Mouse (Mus musculus): ENCODE measurements around the gene Gm17657. TPM values are rescaled to one million over a fixed set of nuclear protein-coding genes. Genes with fewer than 3 reads are reported as not detected.
A peak's percentile ranks its signal among the peaks of the same experiment; 100 is the strongest.

Gene Gm17657
- total RNA-seq, 1 experiment = 18.3 TPM

GRCm38 (mm10) chr17:29533866-29534265 is 15.6 kb downstream of the Gm17657 start:
- in situ Hi-C loops (cut with MboI; ENCODE audit: low sequenced_read_pairs in 2 of 2, unreplicated experiment in 2 of 2) = no loop called here
- TF ChIP-seq HCFC1 (IDR thresholded peaks at IDR 0.05; ENCODE audit: borderline replicate concordance, insufficient read depth, low read length) (no peak), CHD2 (IDR thresholded peaks at IDR 0.05; ENCODE audit: low read depth, low read length) (no peak), ZNF384 (IDR thresholded peaks at IDR 0.05; ENCODE audit: low read depth, low read length) (no peak), ZC3H11A (IDR thresholded peaks at IDR 0.05; ENCODE audit: borderline replicate concordance, low read depth, low read length) (no peak), MAFK (IDR thresholded peaks at IDR 0.05; ENCODE audit: insufficient read depth, low read depth, low read length) (no peak)
- no peak overlapping the region for H3K27ac ChIP-seq (ENCODE audit: insufficient read depth, low read depth, low read length, poor library complexity, severe bottlenecking)

GRCm38 (mm10) chr17:29531757-29532384 is 17.6 kb downstream of the Gm17657 start:
- peaks cover 2 to 13% of the 10 kb centered on the region in 2 experiments; a peak in 2 of 4 replicates for H3K4me1 ChIP-seq (ENCODE audit: control insufficient read depth in 2 of 2, insufficient read depth in 2 of 2, low read length in 2 of 2, poor library complexity in 1 of 2)
- H3K4me3 ChIP-seq (ENCODE audit: insufficient read depth in 1 of 2, low read depth in 1 of 2, low read length in 2 of 2, poor library complexity in 1 of 2, severe bottlenecking in 1 of 2) = no peak overlapping the region
- in situ Hi-C loops (cut with MboI; ENCODE audit: low sequenced_read_pairs in 2 of 2, unreplicated experiment in 2 of 2) = no loop called here
- TF ChIP-seq ZC3H11A (IDR thresholded peaks at IDR 0.05; ENCODE audit: borderline replicate concordance, low read depth, low read length) (no peak), HCFC1 (IDR thresholded peaks at IDR 0.05; ENCODE audit: borderline replicate concordance, insufficient read depth, low read length) (no peak), CHD2 (IDR thresholded peaks at IDR 0.05; ENCODE audit: low read depth, low read length) (no peak), MAFK (IDR thresholded peaks at IDR 0.05; ENCODE audit: insufficient read depth, low read depth, low read length) (no peak), ZNF384 (IDR thresholded peaks at IDR 0.05; ENCODE audit: low read depth, low read length) (no peak)
- H3K36me3 ChIP-seq (ENCODE audit: control insufficient read depth, insufficient read depth, low read length, poor library complexity, severe bottlenecking) = no peaks in the 10 kb centered on the region
- DNase-seq (ENCODE audit: low read depth, low spot score) = no peak
- 0 out of 2 replicates have a peak overlapping the region, but pooled peaks have one; percentile 5 for H3K9ac ChIP-seq (ENCODE audit: insufficient read depth, low read depth, low read length, poor library complexity, severe bottlenecking)
- H3K9me3 ChIP-seq (ENCODE audit: control insufficient read depth, insufficient read depth, low read depth, low read length) = no peaks in the 10 kb centered on the region
- no peak overlapping the region for H3K27ac ChIP-seq (ENCODE audit: insufficient read depth, low read depth, low read length, poor library complexity, severe bottlenecking)

More at GRCm38 (mm10) chr17:29533866-29534265, 15.6 kb downstream of the Gm17657 start:
- DNase-seq (ENCODE audit: low read depth, low spot score) = no peak
- Histone ChIP-seq H3K4me3 (ENCODE audit: insufficient read depth in 1 of 2, low read depth in 1 of 2, low read length in 2 of 2, poor library complexity in 1 of 2, severe bottlenecking in 1 of 2) (no peak overlapping the region), H3K9ac (ENCODE audit: insufficient read depth, low read depth, low read length, poor library complexity, severe bottlenecking) (no peak overlapping the region), H3K9me3 (ENCODE audit: control insufficient read depth, insufficient read depth, low read depth, low read length) (no peaks in the 10 kb centered on the region), H3K4me1 (ENCODE audit: control insufficient read depth in 2 of 2, insufficient read depth in 2 of 2, low read length in 2 of 2, poor library complexity in 1 of 2) (peaks cover 2 to 13% of the 10 kb centered on the region in 2 experiments; a peak in 2 of 4 replicates), H3K36me3 (ENCODE audit: control insufficient read depth, insufficient read depth, low read length, poor library complexity, severe bottlenecking) (no peaks in the 10 kb centered on the region)

GRCm38 (mm10) chr17:29531278-29531677 is 18.2 kb downstream of the Gm17657 start:
- no peak overlapping the region for H3K4me3 ChIP-seq (ENCODE audit: insufficient read depth in 1 of 2, low read depth in 1 of 2, low read length in 2 of 2, poor library complexity in 1 of 2, severe bottlenecking in 1 of 2)
- H3K27ac ChIP-seq (ENCODE audit: insufficient read depth, low read depth, low read length, poor library complexity, severe bottlenecking) = no peak overlapping the region
- TF ChIP-seq ZC3H11A (IDR thresholded peaks at IDR 0.05; ENCODE audit: borderline replicate concordance, low read depth, low read length) = no peak
- no peak for TF ChIP-seq HCFC1 (IDR thresholded peaks at IDR 0.05; ENCODE audit: borderline replicate concordance, insufficient read depth, low read length)
- no peak for TF ChIP-seq CHD2 (IDR thresholded peaks at IDR 0.05; ENCODE audit: low read depth, low read length)
- no peak for TF ChIP-seq MAFK (IDR thresholded peaks at IDR 0.05; ENCODE audit: insufficient read depth, low read depth, low read length)
- H3K4me1 ChIP-seq (ENCODE audit: control insufficient read depth in 2 of 2, insufficient read depth in 2 of 2, low read length in 2 of 2, poor library complexity in 1 of 2) = peaks cover 2 to 13% of the 10 kb centered on the region in 2 experiments; a peak in 2 of 4 replicates
- H3K9me3 ChIP-seq (ENCODE audit: control insufficient read depth, insufficient read depth, low read depth, low read length) = no peaks in the 10 kb centered on the region
- DNase-seq (ENCODE audit: low read depth, low spot score) = peak; percentile 69
- H3K9ac ChIP-seq (ENCODE audit: insufficient read depth, low read depth, low read length, poor library complexity, severe bottlenecking) = peak overlapping the region; percentile 5; the same call in 1 of the 2 replicates
- in situ Hi-C loops (cut with MboI; ENCODE audit: low sequenced_read_pairs in 2 of 2, unreplicated experiment in 2 of 2) = no loop called here
- H3K36me3 ChIP-seq (ENCODE audit: control insufficient read depth, insufficient read depth, low read length, poor library complexity, severe bottlenecking) = no peaks in the 10 kb centered on the region

- no peak overlapping the region for H3K9ac ChIP-seq (ENCODE audit: insufficient read depth, low read depth, low read length, poor library complexity, severe bottlenecking)
- peaks cover 2 to 13% of the 10 kb centered on the region in 2 experiments; a peak in 2 of 4 replicates for H3K4me1 ChIP-seq (ENCODE audit: control insufficient read depth in 2 of 2, insufficient read depth in 2 of 2, low read length in 2 of 2, poor library complexity in 1 of 2)
- no peak for DNase-seq (ENCODE audit: low read depth, low spot score)
- H3K4me3 ChIP-seq (ENCODE audit: insufficient read depth in 1 of 2, low read depth in 1 of 2, low read length in 2 of 2, poor library complexity in 1 of 2, severe bottlenecking in 1 of 2) = no peak overlapping the region
- in situ Hi-C loops (cut with MboI; ENCODE audit: low sequenced_read_pairs in 2 of 2, unreplicated experiment in 2 of 2) = no loop called here
- no peak for TF ChIP-seq ZNF384 (IDR thresholded peaks at IDR 0.05; ENCODE audit: low read depth, low read length)
- no peak for TF ChIP-seq CHD2 (IDR thresholded peaks at IDR 0.05; ENCODE audit: low read depth, low read length)
- TF ChIP-seq HCFC1 (IDR thresholded peaks at IDR 0.05; ENCODE audit: borderline replicate concordance, insufficient read depth, low read length) = no peak
- TF ChIP-seq MAFK (IDR thresholded peaks at IDR 0.05; ENCODE audit: insufficient read depth, low read depth, low read length) = no peak
- no peak for TF ChIP-seq ZC3H11A (IDR thresholded peaks at IDR 0.05; ENCODE audit: borderline replicate concordance, low read depth, low read length)
- H3K36me3 ChIP-seq (ENCODE audit: control insufficient read depth, insufficient read depth, low read length, poor library complexity, severe bottlenecking) = no peaks in the 10 kb centered on the region
- H3K27ac ChIP-seq (ENCODE audit: insufficient read depth, low read depth, low read length, poor library complexity, severe bottlenecking) = no peak overlapping the region
- H3K9me3 ChIP-seq (ENCODE audit: control insufficient read depth, insufficient read depth, low read depth, low read length) = no peaks in the 10 kb centered on the region
These were observed 18.9 kb downstream of the Gm17657 start for GRCm38 (mm10) chr17:29530508-29530907.
